Mouse (Mus musculus): Measurements from ENCODE around the gene Aak1. TPM values are rescaled to one million over a fixed set of nuclear protein-coding genes. Genes with fewer than 3 reads are reported as not detected.

Gene Aak1
- total and polyA plus RNA-seq, 2 experiments from 2014 or later, result 41.8 to 79.2 TPM

DNA sequence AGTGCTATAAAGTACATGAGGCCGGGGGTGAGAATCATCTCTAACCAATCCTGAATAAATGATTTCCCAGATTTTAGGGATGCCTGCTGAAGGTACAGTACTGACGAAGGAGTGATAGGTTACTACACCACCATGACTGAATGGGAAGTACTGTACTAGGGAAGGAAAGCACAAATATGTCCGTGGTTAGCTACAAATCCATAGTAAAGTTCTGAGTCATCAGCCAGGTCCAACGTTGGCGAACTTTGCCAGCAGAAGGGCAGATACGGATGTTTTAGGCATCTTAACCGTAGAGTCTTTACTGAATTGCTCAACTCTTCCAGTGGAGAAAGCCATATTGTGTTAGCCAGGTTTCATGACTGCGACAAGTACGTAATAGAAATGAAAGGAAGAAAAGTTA lies 91.6 kb downstream of the Aak1 start:
- no peaks in the 10 kb centered on the region for H3K27me3 ChIP-seq (ENCODE audit: insufficient read depth, low read length)
- no peak overlapping the region for H3K9ac ChIP-seq (replicated peaks; ENCODE audit: low read length, poor library complexity, severe bottlenecking)
- H3K36me3 ChIP-seq (ENCODE audit: insufficient read depth, low read length), result peaks cover 19% of the 10 kb centered on the region
- no peaks in the 10 kb centered on the region for H3K9me3 ChIP-seq (ENCODE audit: low read length)
- ATAC-seq (ENCODE audit: low FRiP score) (no peak), DNase-seq (ENCODE audit: low spot score) (no peak)
- no peak overlapping the region for H3K4me3 ChIP-seq (ENCODE audit: low read depth, low read length)
- H3K4me1 ChIP-seq (ENCODE audit: insufficient read depth, low read length), result no peaks in the 10 kb centered on the region
- no peak for TF ChIP-seq CTCF (IDR thresholded peaks at IDR 0.05)
- WGBS, result 97% methylated on average over 9 of the region's 9 CpGs
- H3K27ac ChIP-seq (ENCODE audit: low read depth, low read length), result no peak overlapping the region
- no peak overlapping the region for H3K4me2 ChIP-seq (ENCODE audit: low read depth, low read length, poor library complexity, severe bottlenecking)

DNA sequence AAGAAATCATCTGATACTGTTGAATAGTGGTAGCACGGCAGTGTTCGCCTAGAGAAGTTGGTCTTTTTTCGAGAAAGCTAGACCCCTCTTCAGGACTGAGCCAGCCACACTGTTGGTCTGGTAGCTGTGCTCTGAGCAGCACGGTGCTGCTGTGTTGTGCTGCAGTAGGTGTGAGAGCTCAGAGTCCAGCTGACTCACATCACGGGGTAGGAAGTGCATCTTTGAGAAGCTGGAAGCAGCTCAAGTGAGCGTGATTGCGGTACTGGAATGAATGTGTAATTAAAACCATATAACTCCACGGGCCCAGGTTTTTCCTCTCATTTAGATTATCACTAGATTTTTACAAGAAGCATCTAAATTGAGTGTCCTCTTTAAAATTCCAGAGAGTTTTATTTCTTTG lies 97.8 kb downstream of the Aak1 start:
- no peaks in the 10 kb centered on the region for H3K9me3 ChIP-seq (ENCODE audit: low read length)
- no peaks in the 10 kb centered on the region for H3K27me3 ChIP-seq (ENCODE audit: insufficient read depth, low read length)
- H3K36me3 ChIP-seq (ENCODE audit: insufficient read depth, low read length), result peaks cover 26% of the 10 kb centered on the region
- no peaks in the 10 kb centered on the region for H3K4me1 ChIP-seq (ENCODE audit: insufficient read depth, low read length)
- H3K27ac ChIP-seq (ENCODE audit: low read depth, low read length), result no peak overlapping the region
- H3K9ac ChIP-seq (replicated peaks; ENCODE audit: low read length, poor library complexity, severe bottlenecking), result no peak overlapping the region
- H3K4me3 ChIP-seq (ENCODE audit: low read depth, low read length), result no peak overlapping the region
- no peak for DNase-seq (ENCODE audit: low spot score)
- TF ChIP-seq CTCF (IDR thresholded peaks at IDR 0.05), result no peak
- no peak for ATAC-seq (ENCODE audit: low FRiP score)
- 77% methylated on average over 8 of the region's 8 CpGs for WGBS
- no peak overlapping the region for H3K4me2 ChIP-seq (ENCODE audit: low read depth, low read length, poor library complexity, severe bottlenecking)

DNA sequence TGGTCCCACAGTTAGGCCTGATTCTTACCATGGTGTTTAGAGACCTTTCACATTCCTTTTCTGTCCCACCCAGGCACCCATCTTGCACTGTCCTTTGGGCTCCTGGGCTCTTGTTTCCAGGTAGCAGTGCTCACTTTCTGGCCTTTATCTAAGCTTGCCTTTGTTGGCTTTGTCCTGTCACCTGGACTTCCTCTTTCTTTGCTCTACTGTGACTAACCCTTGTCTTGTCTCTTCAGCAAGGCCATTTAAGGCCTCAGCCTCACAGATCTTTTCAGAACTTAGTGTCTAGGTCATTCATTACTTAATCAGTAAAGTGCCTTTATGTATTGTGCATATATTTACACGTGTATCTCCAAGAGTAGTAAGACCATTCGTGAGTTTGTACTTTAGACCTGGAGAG lies 99.4 kb downstream of the Aak1 start:
- no peaks in the 10 kb centered on the region for H3K27me3 ChIP-seq (ENCODE audit: insufficient read depth, low read length)
- peaks cover 31% of the 10 kb centered on the region for H3K36me3 ChIP-seq (ENCODE audit: insufficient read depth, low read length)
- DNase-seq (ENCODE audit: low spot score) (no peak), ATAC-seq (ENCODE audit: low FRiP score) (no peak)
- 89% methylated on average over 2 of the region's 2 CpGs for WGBS
- H3K4me1 ChIP-seq (ENCODE audit: insufficient read depth, low read length), result no peaks in the 10 kb centered on the region
- no peaks in the 10 kb centered on the region for H3K9me3 ChIP-seq (ENCODE audit: low read length)
- no peak overlapping the region for H3K4me2 ChIP-seq (ENCODE audit: low read depth, low read length, poor library complexity, severe bottlenecking)
- no peak overlapping the region for H3K9ac ChIP-seq (replicated peaks; ENCODE audit: low read length, poor library complexity, severe bottlenecking)
- H3K4me3 ChIP-seq (ENCODE audit: low read depth, low read length), result no peak overlapping the region
- no peak for TF ChIP-seq CTCF (IDR thresholded peaks at IDR 0.05)
- H3K27ac ChIP-seq (ENCODE audit: low read depth, low read length), result no peak overlapping the region

DNA sequence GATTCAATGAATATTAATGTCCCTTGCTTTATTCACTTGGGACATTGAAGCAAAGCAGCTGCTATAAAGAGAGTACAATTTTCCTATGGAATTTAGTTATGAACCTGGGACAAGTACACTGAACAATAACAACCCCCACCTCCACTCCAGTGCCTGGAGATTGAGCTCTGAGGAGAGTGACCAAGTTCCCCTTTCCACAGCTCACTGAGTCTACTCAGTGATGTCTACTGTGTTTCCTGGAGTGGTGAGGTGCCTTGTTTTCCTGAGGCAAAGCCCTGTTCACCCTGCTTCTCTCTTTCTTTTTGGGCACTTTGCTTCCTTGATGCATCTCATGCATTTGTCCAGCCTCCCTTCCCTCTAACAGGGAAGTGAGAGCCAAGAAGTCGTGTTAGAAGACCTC lies 100.8 kb downstream of the Aak1 start:
- no peak overlapping the region for H3K27ac ChIP-seq (ENCODE audit: low read depth, low read length)
- no peak overlapping the region for H3K4me3 ChIP-seq (ENCODE audit: low read depth, low read length)
- no peak overlapping the region for H3K4me2 ChIP-seq (ENCODE audit: low read depth, low read length, poor library complexity, severe bottlenecking)
- WGBS, result 71% methylated on average over 1 of the region's 1 CpGs
- DNase-seq (ENCODE audit: low spot score), result no peak
- ATAC-seq (ENCODE audit: low FRiP score), result no peak
- H3K27me3 ChIP-seq (ENCODE audit: insufficient read depth, low read length), result no peaks in the 10 kb centered on the region
- H3K9ac ChIP-seq (replicated peaks; ENCODE audit: low read length, poor library complexity, severe bottlenecking), result no peak overlapping the region
- TF ChIP-seq CTCF (IDR thresholded peaks at IDR 0.05), result no peak
- peaks cover 34% of the 10 kb centered on the region for H3K36me3 ChIP-seq (ENCODE audit: insufficient read depth, low read length)
- H3K9me3 ChIP-seq (ENCODE audit: low read length), result no peaks in the 10 kb centered on the region
- H3K4me1 ChIP-seq (ENCODE audit: insufficient read depth, low read length), result no peaks in the 10 kb centered on the region

DNA sequence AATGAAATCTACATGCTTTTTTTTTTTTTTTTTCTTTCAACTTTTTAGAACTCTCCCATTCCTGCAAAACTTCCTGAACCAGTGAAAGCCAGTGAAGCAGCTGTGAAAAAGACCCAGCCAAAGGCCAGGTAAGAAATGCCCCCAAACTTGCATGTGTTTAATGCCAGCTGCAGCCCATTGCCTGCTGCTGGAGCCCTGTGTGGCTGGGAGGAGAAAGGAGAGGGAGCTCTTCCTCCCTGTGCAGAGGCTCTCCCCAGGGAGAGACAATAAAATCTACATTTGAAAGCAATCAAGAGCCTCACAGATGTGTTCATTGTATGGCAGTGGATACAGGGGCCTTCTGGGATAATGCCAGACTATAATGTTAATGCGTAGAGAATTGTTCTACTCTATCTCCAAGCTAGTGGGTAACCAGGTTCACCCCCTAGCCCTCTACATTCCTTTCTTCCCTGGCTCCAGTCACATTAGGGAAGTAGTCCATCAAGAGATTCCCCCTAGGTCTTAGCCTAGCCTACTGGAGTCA lies 101.5 kb downstream of the Aak1 start:
- no peak for TF ChIP-seq CTCF (IDR thresholded peaks at IDR 0.05)
- Histone ChIP-seq H3K4me3 (ENCODE audit: low read depth, low read length) (no peak overlapping the region), H3K4me2 (ENCODE audit: low read depth, low read length, poor library complexity, severe bottlenecking) (no peak overlapping the region), H3K9ac (replicated peaks; ENCODE audit: low read length, poor library complexity, severe bottlenecking) (no peak overlapping the region), H3K4me1 (ENCODE audit: insufficient read depth, low read length) (no peaks in the 10 kb centered on the region), H3K27me3 (ENCODE audit: insufficient read depth, low read length) (no peaks in the 10 kb centered on the region), H3K27ac (ENCODE audit: low read depth, low read length) (no peak overlapping the region), H3K36me3 (ENCODE audit: insufficient read depth, low read length) (peaks cover 35% of the 10 kb centered on the region), H3K9me3 (ENCODE audit: low read length) (no peaks in the 10 kb centered on the region)
- ATAC-seq (ENCODE audit: low FRiP score), result no peak
- 60% methylated on average over 1 of the region's 1 CpGs for WGBS
- no peak for DNase-seq (ENCODE audit: low spot score)

DNA sequence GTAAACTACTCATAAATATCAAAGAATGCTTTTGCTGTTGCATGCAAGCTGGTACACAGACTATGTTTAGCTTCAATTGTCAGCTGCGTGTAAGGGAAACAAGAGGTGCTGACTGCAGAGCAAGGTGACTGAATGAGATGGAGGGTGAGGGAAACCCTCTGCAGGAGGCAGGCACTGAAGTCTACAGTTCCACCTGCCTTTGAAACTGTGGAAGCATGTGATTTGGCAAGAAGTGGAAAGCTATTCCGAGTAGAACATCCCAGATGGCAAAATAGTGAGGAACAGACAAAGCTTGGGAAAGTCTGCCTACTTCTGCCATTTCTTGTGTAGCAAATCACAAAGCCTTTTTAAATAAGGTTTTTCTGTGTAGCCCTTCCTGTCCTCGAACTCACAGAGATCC lies 106.4 kb downstream of the Aak1 start:
- DNase-seq (ENCODE audit: low spot score) (no peak), ATAC-seq (ENCODE audit: low FRiP score) (no peak)
- peaks cover 55% of the 10 kb centered on the region for H3K36me3 ChIP-seq (ENCODE audit: insufficient read depth, low read length)
- no peak for TF ChIP-seq CTCF (IDR thresholded peaks at IDR 0.05)
- H3K9ac ChIP-seq (replicated peaks; ENCODE audit: low read length, poor library complexity, severe bottlenecking), result no peak overlapping the region
- no peak overlapping the region for H3K4me3 ChIP-seq (ENCODE audit: low read depth, low read length)
- H3K27ac ChIP-seq (ENCODE audit: low read depth, low read length), result no peak overlapping the region
- no peaks in the 10 kb centered on the region for H3K27me3 ChIP-seq (ENCODE audit: insufficient read depth, low read length)
- H3K9me3 ChIP-seq (ENCODE audit: low read length), result no peaks in the 10 kb centered on the region
- no peak overlapping the region for H3K4me2 ChIP-seq (ENCODE audit: low read depth, low read length, poor library complexity, severe bottlenecking)
- 90% methylated on average over 3 of the region's 3 CpGs for WGBS
- no peaks in the 10 kb centered on the region for H3K4me1 ChIP-seq (ENCODE audit: insufficient read depth, low read length)
